Mouse (Mus musculus): ENCODE measurements around the gene Dock8.

The Dock8 gene

GRCm38 (mm10) chr19:25059847-25060364 is 60.6 kb downstream of the Dock8 start:
- intact Hi-C loops (cut with DNase I), result no loop called here

GRCm38 (mm10) chr19:25060375-25060774 is 61.0 kb downstream of the Dock8 start:
- intact Hi-C loops (cut with DNase I), result no loop called here

GRCm38 (mm10) chr19:25062188-25062856 is 63.0 kb downstream of the Dock8 start:
- intact Hi-C loops (cut with DNase I), result no loop called here

- intact Hi-C loops (cut with DNase I), result no loop called here
Measured at GRCm38 (mm10) chr19:25062857-25063240, 63.5 kb downstream of the Dock8 start.

- intact Hi-C loops (cut with DNase I), result no loop called here
Measured at GRCm38 (mm10) chr19:25066229-25066628, 66.9 kb downstream of the Dock8 start.

- intact Hi-C loops (cut with DNase I), result no loop called here
Measured at GRCm38 (mm10) chr19:25068518-25068917, 69.2 kb downstream of the Dock8 start.

- intact Hi-C loops (cut with DNase I), result loop anchor here (10.0 kb wide), 1 partner anchor 108 kb away; the partner anchor contains the start of gene Cbwd1
Measured at GRCm38 (mm10) chr19:25072521-25072920, 73.2 kb downstream of the Dock8 start.

- intact Hi-C loops (cut with DNase I), result loop anchor here (10.0 kb wide), 1 partner anchor 110 kb away; the partner anchor contains the start of gene Cbwd1
Measured at GRCm38 (mm10) chr19:25074741-25075140, 75.4 kb downstream of the Dock8 start.

- intact Hi-C loops (cut with DNase I), result loop anchor here (10.0 kb wide), 1 partner anchor 113 kb away; the partner anchor contains the start of gene Cbwd1
Measured at GRCm38 (mm10) chr19:25077636-25078035, 78.3 kb downstream of the Dock8 start.

GRCm38 (mm10) chr19:25078130-25078529 is 78.8 kb downstream of the Dock8 start:
- intact Hi-C loops (cut with DNase I), result loop anchor here (10.0 kb wide), 1 partner anchor 113 kb away; the partner anchor contains the start of gene Cbwd1

GRCm38 (mm10) chr19:25080166-25080565 is 80.8 kb downstream of the Dock8 start:
- intact Hi-C loops (cut with DNase I), result no loop called here

- intact Hi-C loops (cut with DNase I), result no loop called here
Measured at GRCm38 (mm10) chr19:25082839-25083238, 83.5 kb downstream of the Dock8 start.

GRCm38 (mm10) chr19:25087181-25087580 is 87.8 kb downstream of the Dock8 start:
- intact Hi-C loops (cut with DNase I), result no loop called here

- intact Hi-C loops (cut with DNase I), result no loop called here
Measured at GRCm38 (mm10) chr19:25089746-25090145, 90.4 kb downstream of the Dock8 start.

GRCm38 (mm10) chr19:25095135-25095534 is 95.8 kb downstream of the Dock8 start:
- intact Hi-C loops (cut with DNase I), result no loop called here

- intact Hi-C loops (cut with DNase I), result no loop called here
Measured at GRCm38 (mm10) chr19:25096316-25096715, 97.0 kb downstream of the Dock8 start.

- intact Hi-C loops (cut with DNase I), result no loop called here
Measured at GRCm38 (mm10) chr19:25096986-25097385, 97.7 kb downstream of the Dock8 start.

GRCm38 (mm10) chr19:25097506-25097905 is 98.2 kb downstream of the Dock8 start:
- intact Hi-C loops (cut with DNase I), result no loop called here

GRCm38 (mm10) chr19:25097951-25098350 is 98.6 kb downstream of the Dock8 start:
- intact Hi-C loops (cut with DNase I), result no loop called here

GRCm38 (mm10) chr19:25098941-25099340 is 99.6 kb downstream of the Dock8 start:
- intact Hi-C loops (cut with DNase I), result no loop called here

GRCm38 (mm10) chr19:25105682-25106081 is 106.3 kb downstream of the Dock8 start:
- intact Hi-C loops (cut with DNase I), result no loop called here

GRCm38 (mm10) chr19:25106315-25106714 is 107.0 kb downstream of the Dock8 start:
- intact Hi-C loops (cut with DNase I), result no loop called here

GRCm38 (mm10) chr19:25107417-25107816 is 108.1 kb downstream of the Dock8 start:
- intact Hi-C loops (cut with DNase I), result no loop called here

Measured in adrenal gland (tissue).